Mouse (Mus musculus) heart, adult 2 months (tissue): Measurements from ENCODE around the gene Mustn1.

Source experiments
- CTCF ChIP-seq: fragments of 200-600 bp; IDR thresholded peaks from 2 replicates; pipeline ENCODE4 v1.8.1; 2022; ENCODE audit warnings: antibody characterized with exemption, mild to moderate bottlenecking, moderate library complexity
- EP300 ChIP-seq: fragments of 200-500 bp; IDR thresholded peaks from 2 replicates; pipeline ENCODE4 v1.6.1; 2011; ENCODE audit warnings: low read depth, low read length, control low read depth; ENCODE audit not compliant: insufficient read depth

DNA sequence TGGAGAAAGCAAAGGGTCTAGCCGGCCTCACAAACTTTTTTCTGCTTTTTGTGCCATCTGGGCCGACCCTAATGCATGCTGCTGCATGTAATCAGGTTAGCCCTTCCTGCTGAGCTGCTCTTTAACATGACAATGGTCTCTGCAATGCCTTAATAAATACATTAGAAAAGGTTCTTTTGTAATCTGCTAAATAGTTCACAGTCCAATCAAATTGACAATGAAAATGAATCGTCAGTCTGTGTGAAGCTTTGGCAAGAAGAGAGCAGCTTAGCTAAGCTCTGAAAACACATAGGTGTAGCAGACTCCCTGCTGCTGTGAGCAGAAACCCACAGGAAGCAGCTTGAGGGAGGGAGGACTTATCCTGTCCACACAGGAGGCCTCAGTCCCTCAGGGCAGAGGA, 21.0 kb downstream of the Mustn1 start:
- TF ChIP-seq CTCF = no peak
- TF ChIP-seq EP300 = no peak
